Mouse (Mus musculus) stomach, embryonic 16.5 days (tissue): ENCODE results near the gene Slc9a3. TPM values are rescaled to one million over a fixed set of nuclear protein-coding genes. Genes with fewer than 3 reads are reported as not detected.
A peak's percentile ranks its signal among the peaks of the same experiment; 100 is the strongest.

Experiments
- ATAC-seq: fragments of 200-750 bp; cut with Nextera tagmentation; 2 replicates; pipeline ENCODE4 v1.8.0; 2017; ENCODE audit warnings: moderate number of reproducible peaks, moderate TSS enrichment; ENCODE audit not compliant: insufficient read depth, low FRiP score
- H3K27ac ChIP-seq: fragments of 300-500 bp; sonication (generic); 2 replicates; pipeline ENCODE4 v1.5.1; 2014; ENCODE audit warnings: low read length
- H3K27me3 ChIP-seq: fragments of 300-500 bp; sonication (generic); 2 replicates; pipeline ENCODE4 v1.6.1; 2014; ENCODE audit warnings: low read length, control low read depth, mixed read lengths; ENCODE audit not compliant: control insufficient read depth, insufficient read depth
- H3K36me3 ChIP-seq: fragments of 300-500 bp; sonication (generic); 2 replicates; pipeline ENCODE4 v1.6.1; 2014; ENCODE audit warnings: low read length; ENCODE audit not compliant: control insufficient read depth, insufficient read depth
- H3K4me1 ChIP-seq: fragments of 300-500 bp; sonication (generic); 2 replicates; pipeline ENCODE4 v1.6.1; 2014; ENCODE audit warnings: low read length, control low read depth, mixed read lengths; ENCODE audit not compliant: control insufficient read depth, insufficient read depth
- H3K4me2 ChIP-seq: fragments of 300-500 bp; sonication (generic); 2 replicates; pipeline ENCODE4 v1.6.1; 2014; ENCODE audit warnings: low read depth, low read length, mixed read lengths
- H3K4me3 ChIP-seq: fragments of 300-500 bp; sonication (generic); replicated peaks from 2 replicates; pipeline ENCODE4 v1.5.1; 2014; ENCODE audit warnings: mild to moderate bottlenecking, low read length
- H3K9ac ChIP-seq: fragments of 300-500 bp; sonication (generic); 2 replicates; pipeline ENCODE4 v1.6.1; 2014; ENCODE audit warnings: low read length
- H3K9me3 ChIP-seq: fragments of 300-500 bp; sonication (generic); replicated peaks from 2 replicates; pipeline ENCODE4 v1.6.1; 2016; ENCODE audit warnings: low read length, control low read depth; ENCODE audit not compliant: control insufficient read depth
- WGBS: fragments of 180-500 bp; shearing (Covaris S2); extraction: QIAGEN DNeasy Blood & Tissue Kit; methylation state at CpG from one replicate; pipeline ENCODE4 v1.1.7; 2014; 5-methylcytosine and 5-hydroxymethylcytosine counted together
- polyA plus RNA-seq: library from polyadenylated mRNA; unstranded; fragments of >200 nt; fragmentation: Nextera tagmentation; extraction: Ambion mirVana; gene quantifications from 2 replicates; pipeline ENCODE4 v1.2.1, GENCODE M21; 2015

Gene Slc9a3
- polyA plus RNA-seq, 1 experiment from 2014 or later = 0.90 TPM

- Histone ChIP-seq H3K27ac (no peak overlapping the region), H3K36me3 (no peaks in the 10 kb centered on the region), H3K4me1 (no peaks in the 10 kb centered on the region), H3K4me3 (no peak overlapping the region), H3K9me3 (no peaks in the 10 kb centered on the region), H3K9ac (no peak overlapping the region), H3K4me2 (no peak overlapping the region), H3K27me3 (no peaks in the 10 kb centered on the region)
- 74% methylated on average over 7 of the region's 7 CpGs for WGBS
- ATAC-seq = no peak
Measured at GRCm38 (mm10) chr13:74104417-74104816, 16.8 kb upstream of the Slc9a3 start.

- Histone ChIP-seq H3K27me3 (no peaks in the 10 kb centered on the region), H3K4me1 (no peaks in the 10 kb centered on the region), H3K4me2 (no peak overlapping the region), H3K9ac (no peak overlapping the region), H3K9me3 (no peaks in the 10 kb centered on the region), H3K4me3 (no peak overlapping the region), H3K36me3 (no peaks in the 10 kb centered on the region), H3K27ac (no peak overlapping the region)
- ATAC-seq = no peak
- WGBS = 74% methylated on average over 2 of the region's 2 CpGs
Measured at GRCm38 (mm10) chr13:74107410-74107809, 13.8 kb upstream of the Slc9a3 start.

GRCm38 (mm10) chr13:74112593-74112992 is 8.7 kb upstream of the Slc9a3 start:
- H3K4me3 ChIP-seq = no peak overlapping the region
- no peaks in the 10 kb centered on the region for H3K4me1 ChIP-seq
- no peak overlapping the region for H3K27ac ChIP-seq
- no peaks in the 10 kb centered on the region for H3K36me3 ChIP-seq
- no peak for ATAC-seq
- H3K4me2 ChIP-seq = no peak overlapping the region
- H3K9ac ChIP-seq = no peak overlapping the region
- 78% methylated on average over 4 of the region's 4 CpGs for WGBS
- H3K9me3 ChIP-seq = no peaks in the 10 kb centered on the region
- H3K27me3 ChIP-seq = no peaks in the 10 kb centered on the region

GRCm38 (mm10) chr13:74113626-74114191 is 7.5 kb upstream of the Slc9a3 start:
- H3K4me2 ChIP-seq = no peak overlapping the region
- no peak for ATAC-seq
- H3K36me3 ChIP-seq = no peaks in the 10 kb centered on the region
- WGBS = 66% methylated on average over 6 of the region's 6 CpGs
- no peak overlapping the region for H3K9ac ChIP-seq
- no peaks in the 10 kb centered on the region for H3K4me1 ChIP-seq
- no peaks in the 10 kb centered on the region for H3K9me3 ChIP-seq
- no peak overlapping the region for H3K27ac ChIP-seq
- 0 out of 2 replicates have a peak, but pooled peaks cover 4% of the 10 kb centered on the region for H3K27me3 ChIP-seq
- no peak overlapping the region for H3K4me3 ChIP-seq

- H3K4me2 ChIP-seq = no peak overlapping the region
- WGBS = 40% methylated on average over 14 of the region's 14 CpGs
- H3K4me3 ChIP-seq = peak overlapping the region; percentile 41; the same call in 1 of the 2 replicates
- no peaks in the 10 kb centered on the region for H3K9me3 ChIP-seq
- no peaks in the 10 kb centered on the region for H3K36me3 ChIP-seq
- ATAC-seq = no peak
- H3K27ac ChIP-seq = no peak overlapping the region
- H3K27me3 ChIP-seq = peaks cover 34% of the 10 kb centered on the region
- H3K4me1 ChIP-seq = peaks cover 3% of the 10 kb centered on the region; the same call in 1 of the 2 replicates
- no peak overlapping the region for H3K9ac ChIP-seq
Measured at GRCm38 (mm10) chr13:74121795-74122330, 606 bp downstream of the Slc9a3 start.

- 68% methylated on average over 3 of the region's 3 CpGs for WGBS
- H3K4me1 ChIP-seq = peaks cover 3% of the 10 kb centered on the region; the same call in 1 of the 2 replicates
- no peaks in the 10 kb centered on the region for H3K36me3 ChIP-seq
- no peak overlapping the region for H3K4me3 ChIP-seq
- H3K9ac ChIP-seq = no peak overlapping the region
- H3K9me3 ChIP-seq = no peaks in the 10 kb centered on the region
- H3K27ac ChIP-seq = no peak overlapping the region
- ATAC-seq = no peak
- no peak overlapping the region for H3K4me2 ChIP-seq
- peaks cover 34% of the 10 kb centered on the region for H3K27me3 ChIP-seq
Measured at GRCm38 (mm10) chr13:74122632-74123031, 1.4 kb downstream of the Slc9a3 start.

- Histone ChIP-seq H3K27ac (no peak overlapping the region), H3K9ac (no peak overlapping the region), H3K4me1 (no peaks in the 10 kb centered on the region), H3K4me3 (no peak overlapping the region), H3K9me3 (no peaks in the 10 kb centered on the region), H3K4me2 (no peak overlapping the region), H3K36me3 (no peaks in the 10 kb centered on the region), H3K27me3 (peaks cover 8% of the 10 kb centered on the region; the same call in 1 of the 2 replicates)
- no peak for ATAC-seq
- WGBS = 73% methylated on average over 7 of the region's 7 CpGs
Measured at GRCm38 (mm10) chr13:74127571-74127970, 6.3 kb downstream of the Slc9a3 start.

GRCm38 (mm10) chr13:74129909-74130308 is 8.7 kb downstream of the Slc9a3 start:
- Histone ChIP-seq H3K9ac (no peak overlapping the region), H3K4me1 (no peaks in the 10 kb centered on the region), H3K36me3 (no peaks in the 10 kb centered on the region), H3K27me3 (no peaks in the 10 kb centered on the region), H3K4me3 (no peak overlapping the region), H3K27ac (no peak overlapping the region), H3K4me2 (no peak overlapping the region), H3K9me3 (no peaks in the 10 kb centered on the region)
- WGBS = 88% methylated on average over 6 of the region's 6 CpGs
- no peak for ATAC-seq

GRCm38 (mm10) chr13:74138906-74139647 is 17.8 kb downstream of the Slc9a3 start:
- no peaks in the 10 kb centered on the region for H3K4me1 ChIP-seq
- no peak for ATAC-seq
- H3K36me3 ChIP-seq = no peaks in the 10 kb centered on the region
- no peak overlapping the region for H3K4me2 ChIP-seq
- no peak overlapping the region for H3K9ac ChIP-seq
- 68% methylated on average over 7 of the region's 7 CpGs for WGBS
- H3K4me3 ChIP-seq = no peak overlapping the region
- H3K27ac ChIP-seq = no peak overlapping the region
- H3K9me3 ChIP-seq = no peaks in the 10 kb centered on the region
- H3K27me3 ChIP-seq = no peaks in the 10 kb centered on the region
